Mouse (Mus musculus) forebrain, embryonic 13.5 days (tissue): ENCODE results near the gene Nfasc. TPM values are rescaled to one million over a fixed set of nuclear protein-coding genes. Genes with fewer than 3 reads are reported as not detected.
A peak's percentile ranks its signal among the peaks of the same experiment; 100 is the strongest.

Experiments used
- ATAC-seq: fragments of 200-750 bp; cut with Nextera tagmentation; 2 replicates; pipeline ENCODE4 v1.8.0; 2017
- H3K27ac ChIP-seq: fragments of 300-500 bp; sonication (generic); 2 replicates; pipeline ENCODE4 v1.5.1; 2015; ENCODE audit warnings: inconsistent platforms, mild to moderate bottlenecking, moderate library complexity
- H3K27me3 ChIP-seq: fragments of 300-500 bp; sonication (generic); 2 replicates; pipeline ENCODE4 v1.6.1; 2015; ENCODE audit warnings: mild to moderate bottlenecking, inconsistent platforms
- H3K36me3 ChIP-seq: fragments of 300-500 bp; sonication (generic); 2 replicates; pipeline ENCODE4 v1.6.1; 2015; ENCODE audit warnings: mild to moderate bottlenecking, inconsistent platforms; ENCODE audit not compliant: poor library complexity, severe bottlenecking
- H3K4me1 ChIP-seq: fragments of 300-500 bp; sonication (generic); 2 replicates; pipeline ENCODE4 v1.6.1; 2015; ENCODE audit warnings: inconsistent platforms
- H3K4me2 ChIP-seq: fragments of 300-500 bp; sonication (generic); 2 replicates; pipeline ENCODE4 v1.6.1; 2015; ENCODE audit warnings: inconsistent platforms, mild to moderate bottlenecking, moderate library complexity
- H3K4me3 ChIP-seq: fragments of 300-500 bp; sonication (generic); 2 replicates; pipeline ENCODE4 v1.5.1; 2015; ENCODE audit warnings: mild to moderate bottlenecking, inconsistent platforms
- H3K9ac ChIP-seq: fragments of 300-500 bp; sonication (generic); 2 replicates; pipeline ENCODE4 v1.6.1; 2015; ENCODE audit warnings: mild to moderate bottlenecking, inconsistent platforms
- H3K9me3 ChIP-seq: fragments of 300-500 bp; sonication (generic); replicated peaks from 2 replicates; pipeline ENCODE4 v1.6.1; 2016; ENCODE audit warnings: inconsistent platforms
- WGBS: fragments of 180-500 bp; shearing (Covaris S2); methylation state at CpG from one replicate; pipeline ENCODE4 v1.1.7; 2015; 5-methylcytosine and 5-hydroxymethylcytosine counted together
- polyA plus RNA-seq: library from polyadenylated mRNA; unstranded; fragments of >200 nt; fragmentation: Nextera tagmentation; extraction: Ambion mirVana; gene quantifications from 2 replicates; pipeline ENCODE4 v1.2.1, GENCODE M21; 2015

Gene Nfasc
- polyA plus RNA-seq, 1 experiment from 2014 or later: 35.8 TPM

DNA sequence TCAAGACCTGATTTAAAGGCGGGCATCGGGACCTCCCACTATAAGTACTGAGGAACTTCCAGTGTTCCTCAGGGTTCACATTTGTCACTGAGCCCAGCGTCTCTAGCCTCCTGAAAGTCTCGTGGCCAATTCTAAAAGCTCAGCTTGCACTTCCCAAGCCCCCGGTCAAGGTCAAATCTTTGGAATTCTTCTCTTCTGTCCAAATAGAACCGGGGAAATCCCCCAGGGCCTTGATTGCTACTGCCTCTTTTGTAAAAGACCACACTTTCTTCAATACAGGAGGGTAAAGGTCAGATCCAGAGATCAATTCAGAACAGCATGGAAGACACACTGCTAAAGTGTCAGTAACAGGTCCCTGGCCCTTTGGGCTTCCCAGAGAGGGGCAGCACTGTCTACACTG, 145.9 kb downstream of the Nfasc start:
- H3K9ac ChIP-seq: no peak overlapping the region
- no peaks in the 10 kb centered on the region for H3K27me3 ChIP-seq
- no peak overlapping the region for H3K4me3 ChIP-seq
- H3K4me2 ChIP-seq: no peak overlapping the region
- no peaks in the 10 kb centered on the region for H3K9me3 ChIP-seq
- 55% methylated on average over 6 of the region's 6 CpGs for WGBS
- H3K27ac ChIP-seq: no peak overlapping the region
- peaks cover 17% of the 10 kb centered on the region for H3K4me1 ChIP-seq
- peaks cover 41% of the 10 kb centered on the region for H3K36me3 ChIP-seq
- no peak for ATAC-seq

DNA sequence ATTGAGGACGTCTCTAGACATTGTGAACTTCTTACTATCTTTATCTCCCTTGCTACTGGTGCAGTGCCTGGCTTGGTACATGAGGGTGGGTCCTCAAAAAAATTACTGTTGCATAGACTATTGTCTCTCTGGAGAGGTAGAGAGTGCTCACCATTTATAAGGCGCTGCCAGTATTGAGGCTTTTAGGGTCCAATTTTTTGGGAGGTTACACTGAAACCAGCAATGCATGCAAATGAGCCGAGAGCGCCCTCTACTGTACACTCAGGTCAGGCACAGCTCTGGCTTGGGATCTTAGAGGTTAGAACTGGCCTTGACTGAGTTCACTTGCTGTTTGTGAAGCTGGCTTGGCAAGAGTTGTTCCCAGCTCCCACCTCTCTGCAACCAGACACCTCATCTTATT, 147.0 kb downstream of the Nfasc start:
- Histone ChIP-seq H3K27me3 (no peaks in the 10 kb centered on the region), H3K27ac (no peak overlapping the region), H3K9ac (no peak overlapping the region; the same call in 1 of the 2 replicates), H3K9me3 (no peaks in the 10 kb centered on the region), H3K36me3 (peaks cover 32% of the 10 kb centered on the region), H3K4me1 (peaks cover 17% of the 10 kb centered on the region), H3K4me3 (no peak overlapping the region), H3K4me2 (no peak overlapping the region)
- ATAC-seq: peak; percentile 72
- 5% methylated on average over 4 of the region's 4 CpGs for WGBS

DNA sequence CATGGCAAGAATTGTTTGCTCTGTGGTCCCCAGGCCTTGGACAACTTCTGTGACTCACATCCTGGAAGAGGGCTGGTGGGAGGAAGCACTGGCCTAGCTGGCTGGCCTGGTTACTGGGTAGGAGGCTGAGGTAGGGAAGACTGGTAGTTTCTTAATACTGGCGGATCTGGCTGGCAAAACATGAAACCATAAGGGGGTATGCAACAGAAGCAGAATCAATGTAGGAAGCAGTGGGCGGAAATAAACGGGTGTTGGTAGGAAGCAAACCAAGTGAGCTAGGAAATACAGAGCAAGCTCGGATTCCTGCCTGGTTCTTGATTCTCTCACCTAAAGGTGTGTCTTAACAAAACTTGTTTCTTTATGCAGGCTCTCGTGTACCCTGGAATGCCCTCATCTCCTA, 149.5 kb downstream of the Nfasc start:
- H3K4me2 ChIP-seq: no peak overlapping the region
- peaks cover 20% of the 10 kb centered on the region for H3K4me1 ChIP-seq
- H3K27me3 ChIP-seq: no peaks in the 10 kb centered on the region
- no peak overlapping the region for H3K4me3 ChIP-seq
- H3K36me3 ChIP-seq: peaks cover 24% of the 10 kb centered on the region; the same call in 1 of the 2 replicates
- peak overlapping the region; percentile 57 for H3K27ac ChIP-seq
- 91% methylated on average over 5 of the region's 5 CpGs for WGBS
- H3K9me3 ChIP-seq: no peaks in the 10 kb centered on the region
- H3K9ac ChIP-seq: no peak overlapping the region
- no peak for ATAC-seq

GRCm38 (mm10) chr1:132591399-132591930, 150.1 kb downstream of the Nfasc start:
- Histone ChIP-seq H3K27me3 (no peaks in the 10 kb centered on the region), H3K4me2 (no peak overlapping the region), H3K4me3 (no peak overlapping the region), H3K36me3 (peaks cover 18% of the 10 kb centered on the region; the same call in 1 of the 2 replicates), H3K9ac (no peak overlapping the region), H3K9me3 (no peaks in the 10 kb centered on the region), H3K27ac (0 out of 2 replicates have a peak overlapping the region, but pooled peaks have one; percentile 57), H3K4me1 (peaks cover 24% of the 10 kb centered on the region)
- ATAC-seq: peak; percentile 54; the same call in 1 of the 2 replicates
- 79% methylated on average over 11 of the region's 11 CpGs for whole genome bisulfite sequencing

- H3K36me3 ChIP-seq: peaks cover 13% of the 10 kb centered on the region; the same call in 1 of the 2 replicates
- no peak overlapping the region for H3K4me3 ChIP-seq
- 61% methylated on average over 15 of the region's 15 CpGs for whole genome bisulfite sequencing
- no peaks in the 10 kb centered on the region for H3K27me3 ChIP-seq
- no peaks in the 10 kb centered on the region for H3K9me3 ChIP-seq
- no peak overlapping the region for H3K4me2 ChIP-seq
- ATAC-seq: no peak
- H3K27ac ChIP-seq: 0 out of 2 replicates have a peak overlapping the region, but pooled peaks have one; percentile 60
- H3K9ac ChIP-seq: no peak overlapping the region
- H3K4me1 ChIP-seq: peaks cover 56% of the 10 kb centered on the region
Measured at GRCm38 (mm10) chr1:132586679-132587201, 154.9 kb downstream of the Nfasc start.

DNA sequence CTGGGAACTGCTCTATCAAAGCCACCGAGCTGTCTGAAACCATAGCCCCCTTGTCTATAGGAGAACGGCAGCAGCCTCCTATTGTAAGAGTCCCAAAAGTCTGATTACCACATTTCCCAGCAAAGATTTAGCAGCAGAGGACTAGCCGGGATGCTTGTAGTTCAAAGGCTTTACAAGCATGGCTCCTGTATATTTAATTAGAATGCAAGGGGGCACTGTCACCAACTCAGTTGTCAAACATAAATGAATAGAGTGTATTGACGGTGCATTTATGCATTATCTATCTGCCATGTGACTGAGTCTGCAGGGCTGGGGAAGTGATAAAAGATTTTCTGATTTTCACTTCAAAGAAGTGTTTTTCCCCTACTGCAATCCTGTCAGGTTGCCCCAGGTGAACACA, 156.2 kb downstream of the Nfasc start:
- Histone ChIP-seq H3K9ac (no peak overlapping the region), H3K27ac (peak overlapping the region; percentile 60), H3K4me2 (no peak overlapping the region), H3K4me3 (no peak overlapping the region), H3K4me1 (peaks cover 67% of the 10 kb centered on the region), H3K9me3 (no peaks in the 10 kb centered on the region), H3K36me3 (peaks cover 13% of the 10 kb centered on the region; the same call in 1 of the 2 replicates), H3K27me3 (no peaks in the 10 kb centered on the region)
- ATAC-seq: no peak
- 8% methylated on average over 4 of the region's 4 CpGs for WGBS

DNA sequence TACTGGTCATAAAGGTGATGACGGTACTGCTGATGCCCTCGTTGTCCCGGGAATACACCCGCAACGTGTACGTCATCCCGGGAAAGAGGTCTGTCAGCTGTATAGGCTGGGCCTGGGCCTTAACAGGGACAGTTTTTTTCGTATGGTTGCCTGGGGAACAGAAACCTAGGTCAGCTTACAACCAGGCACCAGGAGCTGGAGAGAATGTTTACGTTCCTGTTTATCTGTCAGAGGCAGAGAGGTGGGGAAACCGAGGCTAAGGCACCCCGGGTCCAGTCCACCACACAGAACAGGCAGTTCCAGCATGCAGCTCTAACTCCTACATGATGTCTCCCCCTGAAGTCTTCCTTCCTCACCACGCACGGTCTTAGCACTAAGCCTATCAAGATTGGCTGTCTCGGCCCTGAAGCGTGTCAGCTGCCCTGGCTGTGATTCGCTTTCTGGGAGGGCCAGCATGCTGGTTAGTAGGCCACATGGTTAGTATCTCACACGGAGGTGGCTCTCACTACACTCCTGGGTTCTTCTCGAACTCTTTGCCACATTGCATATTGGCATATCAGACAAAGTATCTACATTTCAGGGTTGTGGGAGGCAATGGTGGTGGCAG, 158.5 kb downstream of the Nfasc start:
- WGBS: 73% methylated on average over 18 of the region's 18 CpGs
- peak overlapping the region; percentile 25 for H3K4me2 ChIP-seq

DNA sequence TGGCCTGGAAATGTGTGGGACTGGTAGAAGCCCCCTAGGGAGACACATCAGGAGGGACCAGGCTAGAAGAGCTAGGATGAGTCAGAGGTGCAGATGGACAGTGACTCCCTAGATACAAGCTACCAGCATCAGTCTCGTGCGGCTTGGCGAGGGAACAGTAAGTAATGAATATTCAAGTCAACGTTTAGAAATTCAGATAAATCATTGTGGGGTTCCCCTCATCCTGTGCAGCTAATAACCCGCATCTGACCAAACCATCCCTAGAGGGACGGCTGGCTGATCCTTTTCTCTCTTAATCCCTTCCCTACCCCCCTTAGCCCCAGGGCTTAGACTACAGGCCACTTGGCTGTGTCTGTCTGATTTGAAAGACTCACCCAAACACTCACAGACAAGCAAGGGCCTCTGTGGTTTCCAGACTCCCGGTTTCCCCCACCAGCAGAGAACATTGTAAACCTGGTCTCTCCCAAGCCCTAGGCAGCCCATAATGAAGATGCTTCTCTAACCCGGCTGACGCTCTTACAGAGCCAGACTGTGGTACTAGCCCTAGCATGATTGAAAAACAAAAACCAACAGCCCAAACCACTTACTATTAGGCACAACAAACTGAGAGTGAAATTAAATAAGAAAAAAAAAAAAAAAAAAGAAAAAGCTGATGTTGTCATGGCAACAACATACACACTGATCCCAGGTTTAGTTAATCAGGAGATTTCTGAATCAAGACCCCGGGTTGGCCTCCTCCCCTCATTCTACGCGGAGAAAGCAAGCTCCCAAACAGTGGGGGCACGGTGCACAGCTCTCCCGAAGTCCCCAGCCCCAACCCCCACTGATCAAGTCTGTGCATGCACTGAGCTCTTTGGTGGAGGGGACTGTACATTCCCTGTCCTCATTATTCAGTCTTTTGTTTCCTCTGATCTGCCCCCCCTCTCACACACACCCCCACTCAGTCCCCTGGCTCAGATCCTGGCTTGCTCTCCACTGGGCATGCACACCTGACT, 159.5 kb downstream of the Nfasc start:
- peak overlapping the region; percentile 25 for H3K4me2 ChIP-seq
- H3K4me1 ChIP-seq: peaks cover 64% of the 10 kb centered on the region
- WGBS: 3% methylated on average over 14 of the region's 14 CpGs
- H3K9me3 ChIP-seq: no peaks in the 10 kb centered on the region
- H3K4me3 ChIP-seq: no peak overlapping the region
- H3K36me3 ChIP-seq: 0 out of 2 replicates have a peak, but pooled peaks cover 10% of the 10 kb centered on the region
- H3K9ac ChIP-seq: peak overlapping the region; percentile 21
- peak overlapping the region; percentile 89 for H3K27ac ChIP-seq
- H3K27me3 ChIP-seq: no peaks in the 10 kb centered on the region
- ATAC-seq: peak; percentile 72

More for the DNA sequence above, 158.5 kb downstream of the Nfasc start:
- Histone ChIP-seq H3K9ac (0 out of 2 replicates have a peak overlapping the region, but pooled peaks have one; percentile 21), H3K27ac (peak overlapping the region; percentile 89), H3K9me3 (no peaks in the 10 kb centered on the region), H3K36me3 (peaks cover 13% of the 10 kb centered on the region; the same call in 1 of the 2 replicates), H3K4me3 (no peak overlapping the region), H3K4me1 (peaks cover 68% of the 10 kb centered on the region), H3K27me3 (no peaks in the 10 kb centered on the region)
- peak; percentile 7; the same call in 1 of the 2 replicates for ATAC-seq

DNA sequence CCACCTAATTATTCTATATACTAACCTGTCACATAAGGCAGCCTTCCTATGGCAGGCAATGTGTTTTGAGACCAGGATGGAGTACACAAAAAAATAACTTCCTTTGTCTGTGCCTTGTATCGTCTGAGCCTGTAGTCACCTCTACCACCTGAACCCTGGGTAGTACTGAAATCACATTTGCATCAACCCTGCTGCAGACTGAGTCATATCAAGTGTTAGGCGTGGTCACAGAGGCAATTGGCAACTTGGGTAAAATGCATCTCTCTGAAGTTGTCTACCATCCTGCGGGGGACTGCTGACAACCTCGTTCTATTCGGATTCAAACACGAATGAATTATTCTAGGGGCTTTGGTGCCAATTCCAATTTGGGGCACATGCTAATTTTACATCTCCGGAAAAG, 161.5 kb downstream of the Nfasc start:
- H3K36me3 ChIP-seq: peaks cover 14% of the 10 kb centered on the region
- no peak overlapping the region for H3K9ac ChIP-seq
- no peak for ATAC-seq
- H3K9me3 ChIP-seq: no peaks in the 10 kb centered on the region
- H3K4me3 ChIP-seq: no peak overlapping the region
- H3K4me2 ChIP-seq: no peak overlapping the region
- peaks cover 46% of the 10 kb centered on the region for H3K4me1 ChIP-seq
- no peaks in the 10 kb centered on the region for H3K27me3 ChIP-seq
- 90% methylated on average over 7 of the region's 7 CpGs for WGBS
- no peak overlapping the region for H3K27ac ChIP-seq

GRCm38 (mm10) chr1:132576845-132577244, 164.8 kb downstream of the Nfasc start:
- WGBS: 91% methylated on average over 8 of the region's 8 CpGs
- Histone ChIP-seq H3K9ac (no peak overlapping the region), H3K4me3 (no peak overlapping the region), H3K36me3 (peaks cover 20% of the 10 kb centered on the region), H3K9me3 (no peaks in the 10 kb centered on the region), H3K4me1 (peaks cover 22% of the 10 kb centered on the region), H3K27ac (no peak overlapping the region), H3K27me3 (no peaks in the 10 kb centered on the region), H3K4me2 (no peak overlapping the region)
- ATAC-seq: no peak

DNA sequence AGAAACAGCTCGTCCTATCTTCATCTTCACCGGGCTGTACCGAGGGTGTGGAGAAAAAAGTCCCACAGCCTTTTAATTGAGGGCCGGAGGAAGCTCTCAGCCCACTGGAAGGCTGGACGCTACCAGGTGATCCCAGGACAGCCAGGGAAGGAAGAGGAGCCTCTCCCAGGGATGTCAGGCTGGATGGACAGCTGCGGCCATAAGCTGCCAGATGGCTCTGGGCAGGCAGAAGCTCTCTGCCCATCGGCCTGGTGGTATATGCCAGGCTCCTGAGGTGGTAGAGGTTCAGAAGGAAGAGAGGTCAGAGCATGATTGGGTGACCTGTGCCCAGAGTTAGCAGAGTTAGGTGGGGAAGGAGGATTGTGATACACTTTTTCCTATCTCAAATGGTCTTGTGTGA, 168.7 kb downstream of the Nfasc start:
- no peak overlapping the region for H3K27ac ChIP-seq
- H3K9me3 ChIP-seq: no peaks in the 10 kb centered on the region
- no peak overlapping the region for H3K4me3 ChIP-seq
- ATAC-seq: no peak
- no peak overlapping the region for H3K9ac ChIP-seq
- H3K4me1 ChIP-seq: peaks cover 31% of the 10 kb centered on the region
- no peaks in the 10 kb centered on the region for H3K27me3 ChIP-seq
- WGBS: 96% methylated on average over 7 of the region's 7 CpGs
- peaks cover 20% of the 10 kb centered on the region for H3K36me3 ChIP-seq
- no peak overlapping the region for H3K4me2 ChIP-seq
